Mouse (Mus musculus) megakaryocyte progenitor cell, adult 5-6 weeks (primary cell): ENCODE results near the gene Fam129a. TPM values are rescaled to one million over a fixed set of nuclear protein-coding genes. Genes with fewer than 3 reads are reported as not detected.

Experiments used
- ATAC-seq: replicated peaks from 2 replicates; pipeline ENCODE4 v1.8.0; 2016; ENCODE audit warnings: mild to moderate bottlenecking, moderate TSS enrichment, inconsistent platforms; ENCODE audit not compliant: poor library complexity
- total RNA-seq, 2 experiments: library from RNA; stranded (forward) in 1 of 2; stranded (reverse) in 1 of 2; fragments of 157-497, 149-512 nt in 1 of 2; fragments of 200-1000 nt in 1 of 2; gene quantifications; 2 replicates each; pipeline versions ENCODE4 v1.2.3 to v1.2.4; 2015 to 2017

Gene Fam129a
- total RNA-seq, 2 experiments from 2014 or later, result 7.1 to 8.0 TPM

DNA sequence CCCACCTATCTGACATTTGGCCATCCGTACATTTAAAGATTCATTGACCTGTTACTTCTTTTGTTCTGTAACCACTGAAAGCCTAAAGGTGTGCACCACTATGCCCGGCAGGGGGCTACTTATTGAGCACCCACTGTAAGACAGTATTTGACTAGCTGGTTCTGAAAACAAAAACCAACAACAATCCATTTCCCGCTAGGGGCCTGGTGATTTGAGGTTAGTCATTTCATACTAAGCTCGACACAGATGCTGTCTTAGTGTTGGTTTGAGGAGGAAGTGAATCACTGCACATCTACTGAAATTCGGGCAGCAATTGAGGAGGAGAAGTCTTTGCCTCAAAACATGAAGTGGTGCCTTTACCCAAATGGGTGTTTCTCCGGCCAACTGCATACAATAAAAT lies 89.9 kb downstream of the Fam129a start:
- 0 out of 2 replicates have a peak, but pooled peaks have one; percentile 29 for ATAC-seq

GRCm38 (mm10) chr1:151661684-151662439 lies 90.9 kb downstream of the Fam129a start:
- peak; percentile 62 for ATAC-seq

DNA sequence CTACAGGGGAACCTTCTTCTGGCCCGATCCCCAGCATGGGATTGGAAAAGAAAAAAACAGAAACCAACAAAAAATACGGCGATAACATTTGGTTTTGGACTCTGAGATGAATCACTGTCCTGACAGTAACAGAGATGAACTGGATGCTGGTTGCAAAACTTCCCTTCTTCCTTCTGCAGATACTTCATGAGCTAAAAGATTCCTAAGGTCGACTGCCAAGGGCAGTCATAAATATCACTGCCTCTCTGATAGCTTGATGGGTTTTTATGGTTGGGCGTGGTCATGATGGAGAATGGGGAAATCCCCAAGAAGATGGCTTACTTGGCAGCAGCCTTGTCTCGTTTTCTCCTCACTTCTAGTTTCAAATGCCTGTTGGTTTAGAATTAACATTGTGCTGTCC lies 92.0 kb downstream of the Fam129a start:
- no peak for ATAC-seq

GRCm38 (mm10) chr1:151664384-151664783 lies 93.4 kb downstream of the Fam129a start:
- ATAC-seq, result no peak

- no peak for ATAC-seq
Measured at GRCm38 (mm10) chr1:151664837-151665431, 93.9 kb downstream of the Fam129a start.

- ATAC-seq, result peak; percentile 87
Measured at GRCm38 (mm10) chr1:151667351-151668074, 96.5 kb downstream of the Fam129a start.

- peak; percentile 83 for ATAC-seq
Measured at GRCm38 (mm10) chr1:151670006-151670591, 99.1 kb downstream of the Fam129a start.

- no peak for ATAC-seq
Measured at GRCm38 (mm10) chr1:151675684-151676083, 104.7 kb downstream of the Fam129a start.

- no peak for ATAC-seq
Measured at GRCm38 (mm10) chr1:151677185-151677809, 106.3 kb downstream of the Fam129a start.

DNA sequence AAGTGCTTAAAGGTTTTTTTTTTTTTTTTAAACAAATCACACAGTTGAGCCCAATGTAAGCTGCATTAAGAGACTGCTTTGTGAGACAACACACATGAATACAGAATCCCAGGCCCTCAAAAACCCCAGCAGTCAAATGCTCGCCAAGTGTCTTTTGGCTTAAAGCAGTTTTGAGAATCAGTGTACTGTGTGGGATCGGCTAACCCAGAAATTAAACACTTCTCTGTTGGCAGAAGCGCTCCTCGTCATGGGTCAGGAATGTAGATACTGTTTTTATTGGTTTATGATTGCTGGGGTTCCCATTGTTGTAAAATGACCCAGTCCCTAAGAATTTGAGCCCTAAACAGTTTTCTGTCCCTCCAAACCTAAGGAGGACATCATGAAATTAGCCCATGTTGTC lies 107.0 kb downstream of the Fam129a start:
- ATAC-seq, result no peak

DNA sequence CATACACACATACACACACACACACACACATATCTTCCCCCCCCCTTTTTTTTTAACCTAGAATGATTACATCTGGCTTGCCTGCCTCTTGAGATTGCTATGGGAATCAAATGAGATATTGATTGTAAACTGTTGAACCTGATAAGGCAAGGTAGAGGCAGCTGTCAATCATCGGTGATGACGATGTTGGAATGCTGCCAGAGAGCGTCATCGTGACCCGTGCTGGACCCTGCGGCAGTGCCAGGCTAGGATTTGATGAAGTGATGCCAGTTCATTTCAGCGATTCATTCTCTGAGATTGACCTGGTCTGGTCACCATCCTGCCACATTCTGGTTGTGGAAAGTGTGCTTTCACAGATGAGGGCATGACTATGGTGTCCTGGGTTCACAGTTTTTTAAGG lies 108.2 kb downstream of the Fam129a start:
- no peak for ATAC-seq

- ATAC-seq, result no peak
Measured at GRCm38 (mm10) chr1:151679883-151680613, 109.1 kb downstream of the Fam129a start.

- ATAC-seq, result no peak
Measured at GRCm38 (mm10) chr1:151680971-151681370, 110.0 kb downstream of the Fam129a start.

- ATAC-seq, result peak; percentile 59
Measured at GRCm38 (mm10) chr1:151682896-151683295, 111.9 kb downstream of the Fam129a start.

DNA sequence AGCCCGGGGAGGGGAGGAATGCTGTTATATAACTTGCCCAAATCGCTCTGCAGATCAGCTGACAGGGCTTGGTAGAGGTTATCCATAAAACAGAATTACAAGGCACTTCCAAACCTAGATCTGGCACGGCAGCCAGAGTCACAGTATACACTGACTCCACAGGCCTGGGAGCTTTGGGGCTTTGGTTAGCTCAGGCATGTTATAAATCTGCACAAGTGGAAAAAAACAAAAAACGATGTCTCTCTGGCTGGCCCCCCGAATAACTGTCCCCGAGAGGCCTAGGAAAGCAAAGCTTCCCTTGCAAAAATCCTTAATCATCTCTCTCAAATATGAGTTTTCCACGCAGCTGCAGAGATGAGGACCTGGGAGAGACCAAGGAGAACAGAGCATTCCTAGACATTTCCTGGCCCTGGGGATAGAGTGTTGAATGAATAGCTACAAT lies 113.5 kb downstream of the Fam129a start:
- ATAC-seq, result no peak

DNA sequence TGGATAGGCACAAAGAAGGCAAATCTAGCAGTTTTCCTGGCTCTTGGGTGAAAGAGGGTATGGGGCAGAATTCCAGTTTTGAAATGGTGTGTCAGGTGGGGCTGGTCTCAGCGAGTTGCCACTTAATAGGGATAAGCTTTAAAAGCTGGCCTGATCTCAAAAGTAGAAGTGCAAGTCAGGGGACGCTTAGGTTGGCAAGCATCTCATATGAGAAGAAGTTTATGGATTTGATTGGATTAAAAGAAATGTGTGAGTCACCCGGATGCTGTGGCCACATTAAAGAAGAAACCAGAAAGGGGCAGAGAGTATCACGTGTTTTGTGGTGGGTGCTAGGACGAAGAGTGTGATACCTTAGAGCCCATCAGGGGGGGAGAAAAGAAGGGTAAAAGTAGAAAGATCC lies 114.0 kb downstream of the Fam129a start:
- ATAC-seq, result no peak

DNA sequence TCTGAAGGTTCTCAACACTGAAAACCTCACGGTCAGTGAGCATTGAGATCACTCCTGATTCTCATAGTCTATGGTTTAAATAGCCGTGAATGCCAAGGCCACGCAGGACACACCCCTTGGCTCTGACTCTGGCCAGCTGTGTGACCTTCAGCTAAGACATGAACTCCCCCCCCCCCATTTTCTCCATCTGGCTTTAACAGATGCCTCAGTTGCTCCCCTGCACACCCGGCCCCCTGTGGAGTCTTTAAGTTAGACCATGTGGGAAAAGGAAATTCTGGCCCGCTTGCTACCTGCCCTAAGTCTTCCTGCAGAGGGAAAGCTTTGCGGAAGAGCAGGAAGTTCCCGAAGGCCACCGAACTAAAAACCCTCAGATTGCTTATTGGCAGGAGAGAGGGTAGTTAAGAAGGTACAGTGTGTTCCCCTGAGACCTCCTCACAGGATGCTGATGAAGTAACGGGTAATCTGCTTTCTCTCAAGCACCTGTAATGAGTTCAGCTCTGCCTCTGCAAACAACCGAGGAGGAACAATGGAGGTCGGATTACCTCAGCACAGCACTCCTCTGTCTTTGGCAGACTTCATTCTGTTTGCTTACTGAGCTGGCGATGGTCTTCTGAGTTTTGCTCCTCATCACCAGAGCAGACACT lies 114.8 kb downstream of the Fam129a start:
- ATAC-seq, result no peak

GRCm38 (mm10) chr1:151686696-151687095 lies 115.7 kb downstream of the Fam129a start:
- peak; percentile 37 for ATAC-seq

DNA sequence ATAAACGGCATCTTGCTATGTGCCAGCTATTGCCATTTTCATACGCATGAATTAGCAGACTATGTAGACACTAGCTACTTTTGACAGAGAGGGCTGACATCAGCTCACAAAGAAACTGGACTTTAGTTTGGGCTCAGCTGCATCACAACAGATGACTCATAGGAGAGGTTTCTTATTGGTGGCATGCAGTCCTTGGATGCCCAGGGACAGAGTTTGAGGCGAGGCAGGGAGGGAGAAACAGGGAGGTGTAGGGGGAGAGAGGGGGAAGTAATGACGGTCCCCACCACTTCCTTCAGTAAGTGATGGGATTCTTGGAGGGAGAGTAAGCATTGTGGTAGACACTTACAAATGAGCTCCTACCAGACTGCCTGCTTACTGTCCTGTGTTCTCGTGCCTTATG lies 118.0 kb downstream of the Fam129a start:
- peak; percentile 52 for ATAC-seq

GRCm38 (mm10) chr1:151689561-151689960 lies 118.6 kb downstream of the Fam129a start:
- peak; percentile 69 for ATAC-seq
